Mouse (Mus musculus) embryonic facial prominence, embryonic 13.5 days (tissue): Measurements from ENCODE around the gene Kalrn. TPM values are rescaled to one million over a fixed set of nuclear protein-coding genes. Genes with fewer than 3 reads are reported as not detected.

Experiments used
- ATAC-seq: fragments of 200-750 bp; cut with Nextera tagmentation; 2 replicates; pipeline ENCODE4 v1.8.0; 2017; ENCODE audit warnings: low read depth; ENCODE audit not compliant: insufficient number of reproducible peaks, insufficient read depth, low FRiP score, low TSS enrichment
- H3K27ac ChIP-seq: fragments of 300-500 bp; sonication (generic); 2 replicates; pipeline ENCODE4 v1.5.1; 2015; ENCODE audit warnings: moderate library complexity, mild to moderate bottlenecking, inconsistent platforms
- H3K27me3 ChIP-seq: fragments of 300-500 bp; sonication (generic); 2 replicates; pipeline ENCODE4 v1.6.1; 2015; ENCODE audit warnings: mild to moderate bottlenecking, inconsistent platforms
- H3K36me3 ChIP-seq: fragments of 300-500 bp; sonication (generic); 2 replicates; pipeline ENCODE4 v1.6.1; 2015; ENCODE audit warnings: mild to moderate bottlenecking, inconsistent platforms
- H3K4me1 ChIP-seq: fragments of 300-500 bp; sonication (generic); 2 replicates; pipeline ENCODE4 v1.6.1; 2015; ENCODE audit warnings: inconsistent platforms
- H3K4me2 ChIP-seq: fragments of 300-500 bp; sonication (generic); 2 replicates; pipeline ENCODE4 v1.6.1; 2015; ENCODE audit warnings: moderate library complexity, mild to moderate bottlenecking, inconsistent platforms
- H3K4me3 ChIP-seq: fragments of 300-500 bp; sonication (generic); 2 replicates; pipeline ENCODE4 v1.5.1; 2015; ENCODE audit warnings: mild to moderate bottlenecking, inconsistent platforms
- H3K9ac ChIP-seq: fragments of 300-500 bp; sonication (generic); 2 replicates; pipeline ENCODE4 v1.6.1; 2015; ENCODE audit warnings: mild to moderate bottlenecking, inconsistent platforms
- H3K9me3 ChIP-seq: fragments of 300-500 bp; sonication (generic); 2 replicates; pipeline ENCODE4 v1.6.1; 2016; ENCODE audit warnings: inconsistent platforms
- WGBS: fragments of 180-500 bp; shearing (Covaris S2); methylation state at CpG from one replicate; pipeline ENCODE4 v1.1.7; 2015; ENCODE audit warnings: mixed read lengths; 5-methylcytosine and 5-hydroxymethylcytosine counted together
- polyA plus RNA-seq: library from polyadenylated mRNA; unstranded; fragments of >200 nt; fragmentation: Nextera tagmentation; extraction: Ambion mirVana; gene quantifications from 2 replicates; pipeline ENCODE4 v1.2.1, GENCODE M21; 2015

Kalrn gene
- polyA plus RNA-seq, 1 experiment from 2014 or later: 18.3 TPM

GRCm38 (mm10) chr16:34344895-34345876 is 228.1 kb downstream of the Kalrn start:
- H3K36me3 ChIP-seq: no peaks in the 10 kb centered on the region; the same call in 1 of the 2 replicates
- H3K27me3 ChIP-seq: no peaks in the 10 kb centered on the region
- H3K9ac ChIP-seq: no peak overlapping the region
- no peak for ATAC-seq
- no peak overlapping the region for H3K4me2 ChIP-seq
- H3K9me3 ChIP-seq: no peaks in the 10 kb centered on the region
- 89% methylated on average over 8 of the region's 8 CpGs for WGBS
- H3K27ac ChIP-seq: no peak overlapping the region
- H3K4me3 ChIP-seq: no peak overlapping the region
- H3K4me1 ChIP-seq: peaks cover 26% of the 10 kb centered on the region

GRCm38 (mm10) chr16:34343968-34344367 is 229.4 kb downstream of the Kalrn start:
- Histone ChIP-seq H3K27ac (no peak overlapping the region), H3K4me3 (no peak overlapping the region), H3K4me2 (no peak overlapping the region), H3K27me3 (no peaks in the 10 kb centered on the region), H3K36me3 (no peaks in the 10 kb centered on the region), H3K4me1 (peaks cover 26% of the 10 kb centered on the region), H3K9ac (no peak overlapping the region), H3K9me3 (no peaks in the 10 kb centered on the region)
- 45% methylated on average over 1 of the region's 1 CpGs for WGBS
- no peak for ATAC-seq

- Histone ChIP-seq H3K9me3 (no peaks in the 10 kb centered on the region), H3K4me1 (peaks cover 26% of the 10 kb centered on the region), H3K36me3 (no peaks in the 10 kb centered on the region), H3K27me3 (no peaks in the 10 kb centered on the region), H3K27ac (no peak overlapping the region), H3K4me2 (no peak overlapping the region), H3K4me3 (no peak overlapping the region), H3K9ac (no peak overlapping the region)
- 77% methylated on average over 4 of the region's 4 CpGs for WGBS
- no peak for ATAC-seq
These were observed 230.2 kb downstream of the Kalrn start for GRCm38 (mm10) chr16:34343161-34343560.

- Histone ChIP-seq H3K4me1 (peaks cover 20% of the 10 kb centered on the region), H3K27ac (no peak overlapping the region), H3K27me3 (no peaks in the 10 kb centered on the region), H3K4me2 (no peak overlapping the region), H3K9ac (no peak overlapping the region), H3K9me3 (no peaks in the 10 kb centered on the region), H3K4me3 (no peak overlapping the region), H3K36me3 (no peaks in the 10 kb centered on the region)
- 59% methylated on average over 7 of the region's 7 CpGs for WGBS
- ATAC-seq: no peak
These were observed 230.8 kb downstream of the Kalrn start for GRCm38 (mm10) chr16:34342369-34343160.

GRCm38 (mm10) chr16:34334919-34335318 is 238.4 kb downstream of the Kalrn start:
- Histone ChIP-seq H3K4me1 (peaks cover 26% of the 10 kb centered on the region), H3K4me2 (no peak overlapping the region), H3K27me3 (no peaks in the 10 kb centered on the region), H3K36me3 (peaks cover 8% of the 10 kb centered on the region), H3K27ac (no peak overlapping the region), H3K9ac (no peak overlapping the region), H3K9me3 (no peaks in the 10 kb centered on the region), H3K4me3 (no peak overlapping the region)
- ATAC-seq: no peak
- WGBS: 57% methylated on average over 4 of the region's 4 CpGs

- H3K27me3 ChIP-seq: no peaks in the 10 kb centered on the region
- peaks cover 25% of the 10 kb centered on the region for H3K4me1 ChIP-seq
- WGBS: 56% methylated on average over 5 of the region's 5 CpGs
- H3K9me3 ChIP-seq: no peaks in the 10 kb centered on the region
- ATAC-seq: no peak
- H3K36me3 ChIP-seq: peaks cover 8% of the 10 kb centered on the region
- H3K4me3 ChIP-seq: no peak overlapping the region
- no peak overlapping the region for H3K9ac ChIP-seq
- H3K4me2 ChIP-seq: no peak overlapping the region
- no peak overlapping the region for H3K27ac ChIP-seq
These were observed 241.7 kb downstream of the Kalrn start for GRCm38 (mm10) chr16:34331630-34332029.

GRCm38 (mm10) chr16:34329876-34330275 is 243.5 kb downstream of the Kalrn start:
- H3K4me3 ChIP-seq: no peak overlapping the region
- WGBS: 72% methylated on average over 9 of the region's 9 CpGs
- peaks cover 16% of the 10 kb centered on the region for H3K4me1 ChIP-seq
- no peaks in the 10 kb centered on the region for H3K27me3 ChIP-seq
- no peak for ATAC-seq
- H3K4me2 ChIP-seq: no peak overlapping the region
- H3K27ac ChIP-seq: no peak overlapping the region
- no peak overlapping the region for H3K9ac ChIP-seq
- peaks cover 15% of the 10 kb centered on the region for H3K36me3 ChIP-seq
- no peaks in the 10 kb centered on the region for H3K9me3 ChIP-seq

- H3K27me3 ChIP-seq: no peaks in the 10 kb centered on the region
- no peak overlapping the region for H3K4me2 ChIP-seq
- H3K9me3 ChIP-seq: no peaks in the 10 kb centered on the region
- H3K4me3 ChIP-seq: no peak overlapping the region
- peaks cover 12% of the 10 kb centered on the region for H3K4me1 ChIP-seq
- no peak overlapping the region for H3K9ac ChIP-seq
- no peak overlapping the region for H3K27ac ChIP-seq
- H3K36me3 ChIP-seq: peaks cover 19% of the 10 kb centered on the region
- ATAC-seq: no peak
- 69% methylated on average over 12 of the region's 12 CpGs for WGBS
These were observed 243.9 kb downstream of the Kalrn start for GRCm38 (mm10) chr16:34329431-34329873.

- H3K4me1 ChIP-seq: peaks cover 12% of the 10 kb centered on the region
These were observed 245.4 kb downstream of the Kalrn start for GRCm38 (mm10) chr16:34327890-34328289.

GRCm38 (mm10) chr16:34325869-34326268 is 247.5 kb downstream of the Kalrn start:
- no peak overlapping the region for H3K4me3 ChIP-seq
- 88% methylated on average over 3 of the region's 3 CpGs for WGBS
- H3K4me1 ChIP-seq: peaks cover 12% of the 10 kb centered on the region
- H3K4me2 ChIP-seq: no peak overlapping the region
- no peaks in the 10 kb centered on the region for H3K9me3 ChIP-seq
- no peak overlapping the region for H3K27ac ChIP-seq
- H3K9ac ChIP-seq: no peak overlapping the region
- ATAC-seq: no peak
- no peaks in the 10 kb centered on the region for H3K27me3 ChIP-seq
- peaks cover 11% of the 10 kb centered on the region for H3K36me3 ChIP-seq

More at GRCm38 (mm10) chr16:34327890-34328289, 245.4 kb downstream of the Kalrn start:
- Histone ChIP-seq H3K9me3 (no peaks in the 10 kb centered on the region), H3K4me2 (no peak overlapping the region), H3K36me3 (peaks cover 19% of the 10 kb centered on the region), H3K9ac (no peak overlapping the region), H3K27me3 (no peaks in the 10 kb centered on the region), H3K4me3 (no peak overlapping the region), H3K27ac (no peak overlapping the region)
- no peak for ATAC-seq
- 83% methylated on average over 5 of the region's 5 CpGs for WGBS

- Histone ChIP-seq H3K9me3 (no peaks in the 10 kb centered on the region), H3K4me3 (no peak overlapping the region), H3K27me3 (no peaks in the 10 kb centered on the region), H3K9ac (no peak overlapping the region), H3K27ac (no peak overlapping the region), H3K4me2 (no peak overlapping the region), H3K36me3 (peaks cover 11% of the 10 kb centered on the region), H3K4me1 (peaks cover 11% of the 10 kb centered on the region)
- 91% methylated on average over 4 of the region's 4 CpGs for WGBS
- no peak for ATAC-seq
These were observed 248.2 kb downstream of the Kalrn start for GRCm38 (mm10) chr16:34325161-34325560.
